Mouse (Mus musculus): ENCODE measurements at regions not wholly inside any gene's neighbourhood (a gene's known extent, or its start where the extent isn't known, plus 50 kb on each side); places are given as distances from the start of the nearest gene placed in this dataset.

GRCm38 (mm10) chr12:7228541-7229225 is 748.8 kb upstream of the Apob start:
- Histone ChIP-seq H3K36me3 (ENCODE audit: control insufficient read depth, insufficient read depth, low read length) (no peaks in the 10 kb centered on the region), H3K9ac (ENCODE audit: low read depth, low read length, severe bottlenecking) (no peak overlapping the region), H3K4me3 (replicated peaks; ENCODE audit: low read length) (no peak overlapping the region), H3K9me3 (ENCODE audit: control insufficient read depth, low read length) (no peaks in the 10 kb centered on the region), H3K27ac (replicated peaks; ENCODE audit: low read depth, low read length) (no peak overlapping the region), H3K27me3 (ENCODE audit: control insufficient read depth, insufficient read depth, low read length) (no peaks in the 10 kb centered on the region), H3K4me1 (ENCODE audit: control insufficient read depth, insufficient read depth, low read length) (no peaks in the 10 kb centered on the region), H3K4me2 (replicated peaks; ENCODE audit: low read depth, low read length, severe bottlenecking) (no peak overlapping the region)
- WGBS: 74% methylated on average over 9 of the region's 9 CpGs
- TF ChIP-seq POLR2A (IDR thresholded peaks at IDR 0.05; ENCODE audit: borderline replicate concordance, extremely low read depth, insufficient read depth, insufficient read length): no peak
- ATAC-seq (ENCODE audit: low FRiP score, low read depth): no peak; the same call in 1 of the 2 replicates
- DNase-seq (ENCODE audit: low spot score): no peak

DNA sequence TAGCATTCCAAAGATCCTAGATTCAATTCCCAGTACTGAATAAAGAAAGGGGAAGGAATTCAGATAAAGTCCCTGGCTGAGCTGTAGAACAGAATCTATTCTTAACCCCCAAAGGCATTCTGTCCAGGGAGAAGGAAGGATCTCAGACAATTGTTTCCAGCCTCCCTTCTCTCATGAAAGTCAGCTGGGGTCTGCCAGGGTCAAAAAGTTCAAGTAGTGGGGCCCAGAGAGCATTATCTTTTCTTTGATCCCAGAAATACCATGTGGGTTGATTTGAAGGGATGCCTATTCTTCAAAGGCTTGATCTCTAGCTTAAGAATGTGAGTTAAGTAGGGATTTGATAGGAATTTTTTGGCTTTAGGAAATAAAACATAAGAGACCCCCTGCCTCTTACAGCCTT is 727.1 kb upstream of the Apob start:
- H3K9ac ChIP-seq (ENCODE audit: low read depth, low read length, severe bottlenecking): no peak overlapping the region
- H3K27ac ChIP-seq (replicated peaks; ENCODE audit: low read depth, low read length): no peak overlapping the region
- H3K4me1 ChIP-seq (ENCODE audit: control insufficient read depth, insufficient read depth, low read length): no peaks in the 10 kb centered on the region
- H3K9me3 ChIP-seq (ENCODE audit: control insufficient read depth, low read length): no peaks in the 10 kb centered on the region
- H3K4me2 ChIP-seq (replicated peaks; ENCODE audit: low read depth, low read length, severe bottlenecking): no peak overlapping the region
- H3K27me3 ChIP-seq (ENCODE audit: control insufficient read depth, insufficient read depth, low read length): no peaks in the 10 kb centered on the region
- no peaks in the 10 kb centered on the region for H3K36me3 ChIP-seq (ENCODE audit: control insufficient read depth, insufficient read depth, low read length)
- no peak for ATAC-seq (ENCODE audit: low FRiP score, low read depth)
- no peak for TF ChIP-seq POLR2A (IDR thresholded peaks at IDR 0.05; ENCODE audit: borderline replicate concordance, extremely low read depth, insufficient read depth, insufficient read length)
- DNase-seq (ENCODE audit: low spot score): no peak
- no peak overlapping the region for H3K4me3 ChIP-seq (replicated peaks; ENCODE audit: low read length)

DNA sequence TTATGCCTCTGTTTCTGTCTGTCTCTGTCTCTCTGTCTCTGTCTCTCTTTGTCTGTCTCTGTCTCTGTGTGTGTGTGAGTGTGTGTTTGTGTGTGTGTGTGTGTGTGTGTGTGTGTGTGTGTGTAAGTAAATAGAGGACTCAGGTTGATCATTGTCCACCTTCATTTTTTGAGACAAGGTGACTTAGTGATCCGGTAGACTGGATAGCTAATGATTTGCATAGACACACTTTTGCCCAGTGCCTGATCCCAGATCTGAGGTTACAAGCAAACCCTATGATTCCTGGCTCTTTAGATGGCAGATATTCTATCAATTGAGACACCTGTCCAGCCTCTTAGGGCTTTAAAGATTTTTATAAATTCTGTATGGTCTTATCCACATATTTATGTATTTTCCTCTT is 706.9 kb upstream of the Apob start:
- no peak overlapping the region for H3K9ac ChIP-seq (ENCODE audit: low read depth, low read length, severe bottlenecking)
- no peaks in the 10 kb centered on the region for H3K9me3 ChIP-seq (ENCODE audit: control insufficient read depth, low read length)
- no peak overlapping the region for H3K27ac ChIP-seq (replicated peaks; ENCODE audit: low read depth, low read length)
- H3K4me1 ChIP-seq (ENCODE audit: control insufficient read depth, insufficient read depth, low read length): no peaks in the 10 kb centered on the region
- ATAC-seq (ENCODE audit: low FRiP score, low read depth): no peak
- H3K27me3 ChIP-seq (ENCODE audit: control insufficient read depth, insufficient read depth, low read length): no peaks in the 10 kb centered on the region
- WGBS: 100% methylated on average over 1 of the region's 1 CpGs
- no peak overlapping the region for H3K4me3 ChIP-seq (replicated peaks; ENCODE audit: low read length)
- no peak for DNase-seq (ENCODE audit: low spot score)
- no peak overlapping the region for H3K4me2 ChIP-seq (replicated peaks; ENCODE audit: low read depth, low read length, severe bottlenecking)
- no peaks in the 10 kb centered on the region for H3K36me3 ChIP-seq (ENCODE audit: control insufficient read depth, insufficient read depth, low read length)
- TF ChIP-seq POLR2A (IDR thresholded peaks at IDR 0.05; ENCODE audit: borderline replicate concordance, extremely low read depth, insufficient read depth, insufficient read length): no peak

DNA sequence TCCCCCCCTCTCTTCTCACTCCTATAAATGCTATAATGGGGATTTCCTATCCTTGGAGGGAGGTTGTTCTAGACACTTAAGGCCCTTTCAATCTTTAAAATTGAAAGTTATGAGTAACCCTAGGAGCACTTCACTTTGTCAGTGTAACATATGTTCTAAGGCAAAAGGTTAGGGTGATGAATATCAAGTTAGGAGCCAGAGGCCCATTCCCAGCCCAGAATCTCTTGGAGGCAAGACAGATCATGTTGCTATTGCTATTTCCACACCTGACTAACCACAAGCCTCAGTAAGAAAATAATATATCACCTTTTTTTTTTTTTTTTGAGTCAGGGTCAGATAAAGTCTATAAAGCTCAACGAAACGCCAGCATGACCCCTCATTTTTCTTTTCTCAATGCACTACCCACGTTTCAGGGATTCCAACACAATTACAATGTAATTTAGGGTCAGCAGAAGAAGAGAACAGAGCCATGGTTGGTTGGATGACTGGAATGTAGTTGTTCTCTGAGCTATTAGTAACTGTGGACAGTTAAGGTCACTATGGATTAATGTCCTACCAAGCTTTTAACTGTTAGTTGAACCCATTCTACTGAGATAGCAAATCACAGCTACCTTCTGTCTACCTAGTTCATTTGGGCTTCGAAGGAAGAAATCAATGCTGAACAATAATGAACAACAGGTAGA is 693.0 kb upstream of the Apob start:
- H3K9ac ChIP-seq (ENCODE audit: low read depth, low read length, severe bottlenecking): no peak overlapping the region
- no peaks in the 10 kb centered on the region for H3K9me3 ChIP-seq (ENCODE audit: control insufficient read depth, low read length)
- DNase-seq (ENCODE audit: low spot score) (no peak), ATAC-seq (ENCODE audit: low FRiP score, low read depth) (no peak)
- no peaks in the 10 kb centered on the region for H3K4me1 ChIP-seq (ENCODE audit: control insufficient read depth, insufficient read depth, low read length)
- 68% methylated on average over 4 of the region's 4 CpGs for WGBS
- no peak for TF ChIP-seq POLR2A (IDR thresholded peaks at IDR 0.05; ENCODE audit: borderline replicate concordance, extremely low read depth, insufficient read depth, insufficient read length)
- H3K4me2 ChIP-seq (replicated peaks; ENCODE audit: low read depth, low read length, severe bottlenecking): no peak overlapping the region
- H3K27ac ChIP-seq (replicated peaks; ENCODE audit: low read depth, low read length): no peak overlapping the region
- H3K4me3 ChIP-seq (replicated peaks; ENCODE audit: low read length): no peak overlapping the region
- no peaks in the 10 kb centered on the region for H3K36me3 ChIP-seq (ENCODE audit: control insufficient read depth, insufficient read depth, low read length)
- no peaks in the 10 kb centered on the region for H3K27me3 ChIP-seq (ENCODE audit: control insufficient read depth, insufficient read depth, low read length)

DNA sequence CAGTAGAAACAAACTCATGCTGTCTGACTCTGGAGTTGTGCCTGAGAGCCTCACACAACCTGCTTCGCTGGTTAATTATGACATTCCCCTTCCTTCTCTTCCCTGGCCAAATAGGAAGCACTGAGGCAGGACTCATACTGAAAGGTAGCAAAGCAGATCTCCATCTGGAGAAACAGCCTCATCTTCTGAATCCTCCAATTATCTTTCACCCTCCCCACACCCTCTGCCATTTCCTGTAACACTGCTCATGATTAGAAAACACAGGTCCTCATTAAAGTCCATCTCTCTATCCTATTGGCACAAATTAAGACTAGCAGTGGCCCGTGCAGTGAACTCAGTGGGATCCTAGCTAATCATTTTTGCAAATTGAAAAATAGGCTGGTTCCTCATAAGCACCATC is 685.9 kb upstream of the Apob start:
- Histone ChIP-seq H3K36me3 (ENCODE audit: control insufficient read depth, insufficient read depth, low read length) (no peaks in the 10 kb centered on the region), H3K27ac (replicated peaks; ENCODE audit: low read depth, low read length) (no peak overlapping the region)

More for the DNA sequence above, 685.9 kb upstream of the Apob start:
- 50% methylated on average over 2 of the region's 2 CpGs for WGBS
- H3K9me3 ChIP-seq (ENCODE audit: control insufficient read depth, low read length): no peaks in the 10 kb centered on the region
- DNase-seq (ENCODE audit: low spot score) (no peak), ATAC-seq (ENCODE audit: low FRiP score, low read depth) (no peak)
- no peaks in the 10 kb centered on the region for H3K27me3 ChIP-seq (ENCODE audit: control insufficient read depth, insufficient read depth, low read length)
- H3K4me3 ChIP-seq (replicated peaks; ENCODE audit: low read length): no peak overlapping the region
- TF ChIP-seq POLR2A (IDR thresholded peaks at IDR 0.05; ENCODE audit: borderline replicate concordance, extremely low read depth, insufficient read depth, insufficient read length): no peak
- H3K4me1 ChIP-seq (ENCODE audit: control insufficient read depth, insufficient read depth, low read length): no peaks in the 10 kb centered on the region
- no peak overlapping the region for H3K9ac ChIP-seq (ENCODE audit: low read depth, low read length, severe bottlenecking)
- H3K4me2 ChIP-seq (replicated peaks; ENCODE audit: low read depth, low read length, severe bottlenecking): no peak overlapping the region
